Mouse (Mus musculus): ENCODE measurements around the gene Krt17.

GRCm38 (mm10) chr11:100261235-100261605 lies 391 bp upstream of the Krt17 start:
- TF ChIP-seq POLR2A (IDR thresholded peaks at IDR 0.05; ENCODE audit: insufficient read depth, low read depth, low read length), result no peak
- TF ChIP-seq EP300 (IDR thresholded peaks at IDR 0.05; ENCODE audit: insufficient read depth, low read depth, low read length), result no peak
